Mouse (Mus musculus): ENCODE results near the gene Smg1. TPM values are rescaled to one million over a fixed set of nuclear protein-coding genes. Genes with fewer than 3 reads are reported as not detected.

Gene Smg1
- total RNA-seq, 2 experiments from 2014 or later = 27.1 to 36.2 TPM

GRCm38 (mm10) chr7:118104458-118105052, 138.9 kb downstream of the Smg1 start:
- no peak for DNase-seq

- DNase-seq = no peak
Measured at GRCm38 (mm10) chr7:118103462-118104379, 139.7 kb downstream of the Smg1 start.

- no peak for DNase-seq
Measured at GRCm38 (mm10) chr7:118102678-118103461, 140.6 kb downstream of the Smg1 start.

GRCm38 (mm10) chr7:118102231-118102630, 141.2 kb downstream of the Smg1 start:
- DNase-seq = no peak

GRCm38 (mm10) chr7:118097615-118098014, 145.9 kb downstream of the Smg1 start:
- DNase-seq = no peak

Other genes with a start within 250 kb of the Smg1 start
- gene Rps15a, start 127.5 kb downstream of the Smg1 start, total RNA-seq (2021) = 100 to 1,000 TPM; 774 to 816 TPM
- gene Arl6ip1, start 114.0 kb downstream of the Smg1 start, total RNA-seq (2021) = 10 to 100 TPM; 31.4 to 35.8 TPM
- gene Syt17, start 204.6 kb upstream of the Smg1 start, total RNA-seq (2021) = 1 to 10 TPM; 1.4 to 2.2 TPM
- 10 to 100 TPM; 21.3 to 29.2 TPM for gene Itpripl2, start 248.3 kb upstream of the Smg1 start, total RNA-seq (2021)